Mouse (Mus musculus) G1E-ER4 (cell line): ENCODE data around the gene Ackr3. TPM values are rescaled to one million over a fixed set of nuclear protein-coding genes. Genes with fewer than 3 reads are reported as not detected.

Experiments used
- GATA1 ChIP-seq: IDR thresholded peaks from one replicate; pipeline ENCODE4 v1.8.0; 2012; ENCODE audit warnings: low read length, inconsistent platforms
- polyA plus RNA-seq: library from polyadenylated mRNA; stranded (reverse); fragments of >175 nt; gene quantifications from 2 replicates; pipeline ENCODE4 v1.2.3, GENCODE M21; 2012

Ackr3 gene
- polyA plus RNA-seq, 1 experiment: not detected

DNA sequence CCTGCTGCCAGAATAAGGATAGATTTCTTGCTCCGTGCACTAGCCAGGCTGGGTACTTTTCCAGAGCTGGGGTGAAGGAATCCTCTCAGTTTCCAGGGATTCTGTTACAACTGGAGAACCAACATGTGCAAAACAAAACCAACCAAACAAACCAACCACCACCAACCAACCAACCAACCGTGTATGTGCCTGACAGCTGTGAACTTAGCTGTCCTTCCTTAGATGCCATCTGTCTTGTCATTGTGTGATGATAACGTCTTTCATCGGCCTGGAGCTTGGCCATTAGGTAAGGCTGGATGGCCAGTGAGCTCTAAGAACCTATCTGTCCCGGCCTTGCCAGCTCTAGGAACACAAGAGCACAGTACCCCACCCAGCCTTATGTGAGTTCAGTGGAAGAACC, 16.9 kb upstream of the Ackr3 start:
- no peak for TF ChIP-seq GATA1

- no peak for TF ChIP-seq GATA1
Measured at GRCm38 (mm10) chr1:90189046-90189445, 14.7 kb upstream of the Ackr3 start.

- TF ChIP-seq GATA1: no peak
Measured at GRCm38 (mm10) chr1:90201246-90201645, 2.5 kb upstream of the Ackr3 start.

DNA sequence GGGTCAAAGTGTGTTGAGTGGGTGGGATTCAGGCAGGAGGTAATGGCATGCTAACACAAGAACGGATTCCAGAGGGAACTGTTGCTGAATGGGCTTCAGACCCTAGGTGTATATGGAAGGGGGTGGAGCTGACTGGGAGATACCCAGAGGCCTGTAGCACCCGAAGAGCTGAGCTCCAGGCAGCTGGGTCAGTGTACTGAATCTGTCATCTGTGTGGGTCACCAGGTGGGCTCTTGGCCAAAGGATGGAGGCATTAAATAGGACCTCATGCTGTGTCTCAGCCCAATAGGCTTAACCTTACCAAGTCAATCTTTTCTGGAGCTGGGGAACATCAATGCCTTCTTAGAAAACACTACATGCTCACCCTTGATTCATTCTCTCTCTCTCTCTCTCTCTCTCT, 2.1 kb upstream of the Ackr3 start:
- no peak for TF ChIP-seq GATA1

DNA sequence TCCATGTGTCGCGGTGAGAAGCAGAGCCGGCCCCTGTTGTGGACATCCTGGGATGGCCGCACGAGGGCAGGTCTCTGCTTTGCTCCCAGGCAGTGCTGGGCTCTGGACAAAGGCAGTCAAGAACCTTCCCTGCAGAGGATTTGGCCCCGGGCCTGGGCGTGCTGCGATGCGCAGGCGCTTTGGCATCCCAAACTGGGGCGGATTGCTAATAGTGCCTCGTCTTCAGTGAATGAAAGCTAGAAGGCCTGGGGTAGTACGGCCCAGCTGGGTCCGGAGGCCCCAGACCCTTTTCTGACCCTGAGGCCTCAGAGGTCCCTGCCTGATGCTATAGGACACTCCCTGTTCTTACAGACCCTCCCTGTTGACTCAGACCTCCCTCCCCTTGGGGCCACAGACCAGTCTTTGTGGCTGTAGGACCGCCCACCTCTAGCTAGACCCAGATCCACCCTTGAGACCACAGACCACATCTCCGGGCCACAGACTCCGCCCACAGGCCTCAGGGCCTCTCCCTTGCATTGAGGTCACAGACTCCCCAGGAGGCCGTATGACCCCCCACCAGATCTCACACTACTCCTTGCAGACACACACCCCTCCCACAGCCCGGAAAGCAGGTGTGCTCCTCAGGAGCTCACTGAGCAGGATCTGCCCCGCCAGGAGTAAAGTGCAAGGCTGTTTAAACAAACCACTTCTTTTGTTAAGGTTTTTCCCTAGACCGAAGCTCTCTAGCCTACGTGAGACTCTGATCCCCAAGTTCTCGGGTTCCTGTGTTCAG, 1.4 kb upstream of the Ackr3 start:
- TF ChIP-seq GATA1: no peak

GRCm38 (mm10) chr1:90203341-90203740, 439 bp upstream of the Ackr3 start:
- TF ChIP-seq GATA1: no peak

DNA sequence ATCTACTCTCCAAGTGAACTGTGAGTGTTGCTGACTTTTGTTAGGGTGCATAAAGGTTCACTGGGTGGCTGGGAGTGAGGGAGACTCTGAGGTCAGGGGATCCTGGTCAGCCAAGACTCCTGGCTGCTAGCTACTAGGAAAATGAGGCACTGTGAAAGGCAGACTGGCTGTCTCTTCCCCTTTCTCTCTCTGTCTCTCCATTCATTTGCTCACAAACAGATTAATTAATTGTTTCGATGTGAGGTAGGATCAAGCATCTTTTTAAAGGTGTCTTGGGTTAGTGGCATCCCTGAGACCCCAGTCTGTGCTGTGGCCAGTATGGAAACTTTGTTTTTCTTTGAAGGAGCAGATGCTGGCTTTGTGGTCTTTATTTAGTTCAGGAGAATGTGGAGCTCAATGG, 1.0 kb downstream of the Ackr3 start:
- TF ChIP-seq GATA1: no peak

GRCm38 (mm10) chr1:90205223-90205622, 1.4 kb downstream of the Ackr3 start:
- TF ChIP-seq GATA1: no peak

- TF ChIP-seq GATA1: no peak
Measured at GRCm38 (mm10) chr1:90206684-90207083, 2.9 kb downstream of the Ackr3 start.

DNA sequence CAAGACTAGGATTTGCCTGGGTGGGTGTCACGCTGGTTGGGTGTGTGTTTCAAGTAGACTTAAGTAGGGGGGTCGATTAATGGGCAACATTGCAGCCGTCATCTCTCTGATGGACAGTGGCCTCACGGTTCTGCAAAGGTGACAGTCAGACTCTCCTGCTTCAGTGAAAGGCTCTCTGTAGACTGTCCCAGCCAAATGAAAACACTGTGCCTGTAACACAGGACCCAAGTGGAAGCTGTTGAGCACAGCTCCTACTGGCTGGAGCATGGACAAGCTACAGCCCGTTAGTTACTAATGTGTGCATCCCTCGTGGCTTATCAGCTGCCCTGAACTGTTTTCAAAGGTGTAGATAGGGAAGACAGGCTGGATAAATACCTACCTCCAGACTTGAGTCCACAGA, 3.5 kb downstream of the Ackr3 start:
- TF ChIP-seq GATA1: no peak

GRCm38 (mm10) chr1:90207739-90208502, 4.1 kb downstream of the Ackr3 start:
- TF ChIP-seq GATA1: no peak

DNA sequence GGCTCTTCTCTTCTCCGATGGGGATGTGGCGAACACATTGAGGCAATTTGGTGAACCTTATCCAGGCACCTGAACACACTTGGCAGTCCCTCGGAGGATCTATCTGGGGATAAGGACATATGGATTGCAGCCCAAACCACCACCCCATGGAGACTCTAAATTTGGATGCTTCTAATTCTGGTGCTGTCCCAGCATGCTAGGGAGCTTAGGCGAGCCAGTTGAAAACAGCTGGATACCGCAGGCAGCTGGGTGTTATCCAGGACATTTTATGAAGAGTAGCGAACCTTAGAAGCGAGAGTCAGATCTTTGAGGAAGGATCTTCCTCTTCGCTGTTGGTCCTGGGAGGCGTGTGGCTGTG, 4.7 kb downstream of the Ackr3 start:
- TF ChIP-seq GATA1: no peak

- TF ChIP-seq GATA1: no peak
Measured at GRCm38 (mm10) chr1:90209069-90209468, 5.3 kb downstream of the Ackr3 start.

GRCm38 (mm10) chr1:90209741-90210140, 6.0 kb downstream of the Ackr3 start:
- TF ChIP-seq GATA1: no peak

DNA sequence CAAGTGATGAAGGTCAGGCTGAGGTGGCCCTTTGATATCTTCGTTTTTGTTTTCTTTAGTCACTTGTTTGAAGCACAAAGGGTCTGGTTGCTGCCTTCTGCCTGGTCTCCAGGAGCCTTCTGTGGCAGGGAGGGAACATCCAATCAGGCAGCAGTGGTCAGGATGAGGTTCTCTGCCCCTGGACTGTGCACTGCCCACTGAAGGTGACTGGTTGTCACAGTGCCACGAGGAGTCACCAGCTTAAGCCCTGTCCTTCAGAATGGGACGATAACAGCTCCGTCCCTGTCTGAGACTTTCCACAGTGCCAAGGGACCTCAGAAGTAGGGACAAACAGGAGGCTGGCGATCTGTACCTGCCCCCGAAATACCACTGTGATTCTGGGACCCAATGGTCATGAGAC, 6.6 kb downstream of the Ackr3 start:
- no peak for TF ChIP-seq GATA1

- TF ChIP-seq GATA1: no peak
Measured at GRCm38 (mm10) chr1:90210761-90211160, 7.0 kb downstream of the Ackr3 start.

GRCm38 (mm10) chr1:90212376-90212775, 8.6 kb downstream of the Ackr3 start:
- TF ChIP-seq GATA1: no peak
